10 mouse cellular contexts compared by ENCODE assay signal in genomic region chr19:36112007-36112406, GRCm38 (mm10). TPM values are rescaled to one million over a fixed set of nuclear protein-coding genes. Genes with fewer than 3 reads are reported as not detected.
DNase-seq lines count a peak whose midpoint lies in the region; ATAC-seq and TF ChIP-seq lines count a peak whose summit lies in the region.
"Had no signal": no experiment of that assay in that cellular context is flagged by ENCODE, and none has a peak within 500 bp of the region (broad histone marks: within the 10 kb centered on the region; RNA-seq: fewer than 3 reads in every experiment).

No protein-coding gene starts in this region.

- 45% methylated on average over 17 of the region's 17 CpGs for WGBS in kidney, embryonic 16.5 days
- 24% methylated on average over 17 of the region's 17 CpGs for WGBS in forebrain, embryonic 16.5 days
- 24% methylated on average over 17 of the region's 17 CpGs for WGBS in neural tube, embryonic 14.5 days

- no peak overlapping the region for H3K27ac ChIP-seq in kidney, embryonic 16.5 days (ENCODE audit: low read length)
- H3K27ac ChIP-seq in forebrain, embryonic 16.5 days (ENCODE audit: low read length), result no peak overlapping the region
- H3K27ac ChIP-seq in layer of hippocampus, adult 2 months, result peak overlapping the region; percentile 63
- no peak overlapping the region for H3K27ac ChIP-seq in neural tube, embryonic 14.5 days (ENCODE audit: low read depth, low read length)

- no peak overlapping the region for H3K4me3 ChIP-seq in kidney, embryonic 16.5 days (ENCODE audit: low read length)
- peak overlapping the region; percentile 28 for H3K4me3 ChIP-seq in forebrain, embryonic 16.5 days (replicated peaks; ENCODE audit: low read length)
- peak overlapping the region; percentile 46 for H3K4me3 ChIP-seq in layer of hippocampus, adult 2 months
- H3K4me3 ChIP-seq in neural tube, embryonic 14.5 days (ENCODE audit: low read depth, low read length), result peak overlapping the region; percentile 23

- no peaks in the 10 kb centered on the region for H3K4me1 ChIP-seq in kidney, embryonic 16.5 days (ENCODE audit: insufficient read depth, low read length)
- H3K4me1 ChIP-seq in forebrain, embryonic 16.5 days (replicated peaks; ENCODE audit: control insufficient read depth, insufficient read depth, low read length), result no peaks in the 10 kb centered on the region; the same call in 1 of the 2 replicates
- H3K4me1 ChIP-seq in neural tube, embryonic 14.5 days (ENCODE audit: control insufficient read depth, insufficient read depth, low read length), result 0 out of 2 replicates have a peak, but pooled peaks cover 2% of the 10 kb centered on the region

- H3K27me3 ChIP-seq in kidney, embryonic 16.5 days (ENCODE audit: insufficient read depth, low read length), result no peaks in the 10 kb centered on the region
- no peaks in the 10 kb centered on the region for H3K27me3 ChIP-seq in forebrain, embryonic 16.5 days (replicated peaks; ENCODE audit: control insufficient read depth, insufficient read depth, low read length)
- no peaks in the 10 kb centered on the region for H3K27me3 ChIP-seq in neural tube, embryonic 14.5 days (ENCODE audit: control insufficient read depth, insufficient read depth, low read length)

- H3K4me2 ChIP-seq in kidney, embryonic 16.5 days (replicated peaks; ENCODE audit: low read depth, low read length), result peak overlapping the region; percentile 15
- peak overlapping the region; percentile 50 for H3K4me2 ChIP-seq in forebrain, embryonic 16.5 days (ENCODE audit: low read length)
- peak overlapping the region; percentile 53 for H3K4me2 ChIP-seq in neural tube, embryonic 14.5 days (ENCODE audit: low read depth, low read length)

- no peak for DNase-seq in kidney, adult 9 months
- DNase-seq in layer of hippocampus, adult 2 months (ENCODE audit: low spot score in 2 of 2), result peak; percentile 30 to 37
- DNase-seq in gastrocnemius, postnatal 4 days (ENCODE audit: low spot score in 2 of 2), result no peak
- DNase-seq in adrenal gland, adult 2 months, result no peak
- no peak for DNase-seq in thymus, adult 18-20 months
- DNase-seq: cerebellum, postnatal 25 days had no signal

- no peak overlapping the region for H3K9ac ChIP-seq in kidney, embryonic 16.5 days (replicated peaks; ENCODE audit: low read length)
- no peak overlapping the region; the same call in 1 of the 2 replicates for H3K9ac ChIP-seq in forebrain, embryonic 16.5 days (replicated peaks; ENCODE audit: low read depth, low read length)
- no peak overlapping the region; the same call in 1 of the 2 replicates for H3K9ac ChIP-seq in neural tube, embryonic 14.5 days (replicated peaks; ENCODE audit: low read depth, low read length)

- no peak for ATAC-seq in kidney, embryonic 16.5 days (ENCODE audit: low FRiP score, low TSS enrichment)
- 0 out of 2 replicates have a peak, but pooled peaks have one; percentile 38 for ATAC-seq in forebrain, embryonic 16.5 days
- ATAC-seq in neural tube, embryonic 14.5 days (ENCODE audit: low read depth), result 0 out of 2 replicates have a peak, but pooled peaks have one; percentile 60

- H3K36me3 ChIP-seq in kidney, embryonic 16.5 days (ENCODE audit: insufficient read depth, low read length), result no peaks in the 10 kb centered on the region
- no peaks in the 10 kb centered on the region for H3K36me3 ChIP-seq in forebrain, embryonic 16.5 days (ENCODE audit: control insufficient read depth, insufficient read depth)
- no peaks in the 10 kb centered on the region for H3K36me3 ChIP-seq in neural tube, embryonic 14.5 days (ENCODE audit: control insufficient read depth, insufficient read depth, low read length)

- TF ChIP-seq CTCF in layer of hippocampus, adult 2 months (conservative IDR thresholded peaks at IDR 0.05), result no peak

- H3K9me3 ChIP-seq in kidney, embryonic 16.5 days (ENCODE audit: low read length), result no peaks in the 10 kb centered on the region
- no peaks in the 10 kb centered on the region for H3K9me3 ChIP-seq in forebrain, embryonic 16.5 days (ENCODE audit: control insufficient read depth, low read length)
- no peaks in the 10 kb centered on the region for H3K9me3 ChIP-seq in neural tube, embryonic 14.5 days (ENCODE audit: control insufficient read depth, low read length)

RNA-seq across cellular contexts. Expression of gene Ankrd1, which starts 7.9 kb away (rescaled TPM):
- polyA plus RNA-seq in kidney, embryonic 16.5 days (2015; fragmentation: Nextera tagmentation; extraction: Ambion mirVana), result 0.40 and 0.47 TPM in 2 replicates
- polyA plus RNA-seq in forebrain, embryonic 16.5 days (2015; fragmentation: Nextera tagmentation; extraction: Ambion mirVana), result not detected in 2 replicates
- total RNA-seq in layer of hippocampus, adult 2 months (2021), result not detected
- polyA plus RNA-seq in neural tube, embryonic 14.5 days (2014; fragmentation: Nextera tagmentation; extraction: Ambion mirVana), result not detected in 2 replicates
- 10 to 100 TPM; 10.2 to 13.6 TPM for total RNA-seq in gastrocnemius, postnatal 4 days (2021)
- total RNA-seq in adrenal gland, adult 2 months (2021), result not detected
- not detected in 2 replicates for polyA plus RNA-seq in adrenal gland, adult 2 months (2012; rRNA removed)

RNA-seq across cellular contexts. Expression of gene Rpp30, which starts 28.5 kb away (rescaled TPM):
- 63.4 and 67.9 TPM in 2 replicates for polyA plus RNA-seq in kidney, embryonic 16.5 days (2015; fragmentation: Nextera tagmentation; extraction: Ambion mirVana)
- 87.5 and 95.2 TPM in 2 replicates for polyA plus RNA-seq in forebrain, embryonic 16.5 days (2015; fragmentation: Nextera tagmentation; extraction: Ambion mirVana)
- total RNA-seq in layer of hippocampus, adult 2 months (2021), result 10 to 100 TPM; 17.0 to 17.4 TPM
- polyA plus RNA-seq in neural tube, embryonic 14.5 days (2014; fragmentation: Nextera tagmentation; extraction: Ambion mirVana), result 73.8 and 79.2 TPM in 2 replicates
- total RNA-seq in gastrocnemius, postnatal 4 days (2021), result 10 to 100 TPM; 16.4 to 19.4 TPM
- total RNA-seq in adrenal gland, adult 2 months (2021), result 10 to 100 TPM; 18.8 to 19.0 TPM
- 0.36 TPM in 2 replicates for polyA plus RNA-seq in adrenal gland, adult 2 months (2012; rRNA removed)

RNA-seq across cellular contexts. Expression of gene Htr7, which starts 54.7 kb away (rescaled TPM):
- polyA plus RNA-seq in kidney, embryonic 16.5 days (2015; fragmentation: Nextera tagmentation; extraction: Ambion mirVana), result 0.05 and 0.08 TPM in 2 replicates
- 3.2 and 6.2 TPM in 2 replicates for polyA plus RNA-seq in forebrain, embryonic 16.5 days (2015; fragmentation: Nextera tagmentation; extraction: Ambion mirVana)
- total RNA-seq in layer of hippocampus, adult 2 months (2021), result 1 to 10 TPM; 8.5 to 9.0 TPM
- polyA plus RNA-seq in neural tube, embryonic 14.5 days (2014; fragmentation: Nextera tagmentation; extraction: Ambion mirVana), result 15.7 and 25.6 TPM in 2 replicates
- 1 to 10 TPM; 1.2 to 1.3 TPM for total RNA-seq in gastrocnemius, postnatal 4 days (2021)
- not detected for total RNA-seq in adrenal gland, adult 2 months (2021)
- 0.09 and 0.29 TPM in 2 replicates for polyA plus RNA-seq in adrenal gland, adult 2 months (2012; rRNA removed)
- polyA plus RNA-seq: heart, postnatal 0 days had no signal

Comparison
In these comparisons a context has a peak if more than half of its experiments do, and no peak if none do; other contexts are left out.
1. DNase-seq: peak in layer of hippocampus, adult 2 months (2 of 2); none in kidney, adult 9 months (single experiment), gastrocnemius, postnatal 4 days (0 of 2), adrenal gland, adult 2 months (single experiment) and thymus, adult 18-20 months (0 of 2).
2. RNA of gene Rpp30, which starts 28.5 kb away (polyA plus RNA-seq): 87.5 to 95.2 TPM in forebrain, embryonic 16.5 days, 73.8 to 79.2 TPM in neural tube, embryonic 14.5 days and 63.4 to 67.9 TPM in kidney, embryonic 16.5 days; 0.36 TPM in adrenal gland, adult 2 months; every median in the first group is over 10 times any median in the second.
3. Peak in every context shown above with its lines, with median percentiles within 50 percentile points of each other: H3K4me2 ChIP-seq.